Mouse (Mus musculus): ENCODE measurements at regions not wholly inside any gene's neighbourhood (a gene's known extent, or its start where the extent isn't known, plus 50 kb on each side); places are given as distances from the start of the nearest gene placed in this dataset.

- TF ChIP-seq CTCF (IDR thresholded peaks at IDR 0.05; ENCODE audit: low read depth, low read length) = no peak
- no peak for TF ChIP-seq POLR2A (IDR thresholded peaks at IDR 0.05; ENCODE audit: insufficient read depth, low read length)
These were observed 1126.2 kb upstream of the A1bg start for GRCm38 (mm10) chr15:62048981-62049380.
